Mouse (Mus musculus) monocyte, adult 5-6 weeks (primary cell): ENCODE measurements around the gene Clk2. TPM values are rescaled to one million over a fixed set of nuclear protein-coding genes. Genes with fewer than 3 reads are reported as not detected.
"Not testable (repeated sequence)": the region's sequence is repeated elsewhere in the genome, so short reads cannot be mapped to it uniquely, and the experiment has no call there.

Experiments used
- ATAC-seq: fragments of 153-309, 156-312 bp; replicated peaks from 2 replicates; pipeline ENCODE4 v1.8.0; 2017; ENCODE audit warnings: mild to moderate bottlenecking; ENCODE audit not compliant: low TSS enrichment, insufficient number of reproducible peaks, severe bottlenecking, poor library complexity, low FRiP score
- total RNA-seq: library from RNA; stranded (forward); fragments of 200-1000, 200-491, 200-594 nt; gene quantifications from 3 replicates; pipeline ENCODE4 v1.2.3, GENCODE M21; 2017

The Clk2 gene
- total RNA-seq, 1 experiment from 2014 or later = 118 TPM

GRCm38 (mm10) chr3:89158651-89159050, 5.9 kb upstream of the Clk2 start:
- ATAC-seq = no peak

- no peak for ATAC-seq
These were observed 5.4 kb upstream of the Clk2 start for GRCm38 (mm10) chr3:89159211-89159610.

- no peak for ATAC-seq
These were observed 4.8 kb upstream of the Clk2 start, which contains the start of gene Hcn3 for GRCm38 (mm10) chr3:89159616-89160344. Gene Hcn3, minus strand, starts transcription at chr3:89160196.

GRCm38 (mm10) chr3:89161207-89161606, 3.4 kb upstream of the Clk2 start:
- ATAC-seq = not testable (repeated sequence)

- ATAC-seq = no peak
These were observed 2.8 kb upstream of the Clk2 start for GRCm38 (mm10) chr3:89161786-89162185.

- ATAC-seq = no peak
These were observed 1.5 kb upstream of the Clk2 start for GRCm38 (mm10) chr3:89163123-89163522.

GRCm38 (mm10) chr3:89163643-89164245, 851 bp upstream of the Clk2 start:
- ATAC-seq = no peak

- ATAC-seq = no peak
These were observed 774 bp downstream of the Clk2 start for GRCm38 (mm10) chr3:89165268-89165870.

- no peak for ATAC-seq
These were observed 2.4 kb downstream of the Clk2 start for GRCm38 (mm10) chr3:89166945-89167344.

GRCm38 (mm10) chr3:89174844-89175243, 10.2 kb downstream of the Clk2 start:
- no peak for ATAC-seq

- no peak for ATAC-seq
These were observed 10.9 kb downstream of the Clk2 start for GRCm38 (mm10) chr3:89175544-89175943.

- ATAC-seq = no peak
These were observed 11.8 kb downstream of the Clk2 start for GRCm38 (mm10) chr3:89176421-89176820.

- ATAC-seq = peak; percentile 90
These were observed 12.9 kb downstream of the Clk2 start, which contains the start of gene Scamp3 for GRCm38 (mm10) chr3:89177242-89178106. Gene Scamp3, plus strand, starts transcription at chr3:89177473.

- no peak for ATAC-seq
These were observed 13.5 kb downstream of the Clk2 start for GRCm38 (mm10) chr3:89178107-89178385.

- no peak for ATAC-seq
These were observed 14.5 kb downstream of the Clk2 start for GRCm38 (mm10) chr3:89179056-89179455.

GRCm38 (mm10) chr3:89181749-89182500, 17.3 kb downstream of the Clk2 start:
- ATAC-seq = no peak

- ATAC-seq = no peak
These were observed 18.0 kb downstream of the Clk2 start for GRCm38 (mm10) chr3:89182531-89183057.
